Mouse (Mus musculus) Patski (cell line): ENCODE measurements around the gene Cdh12. TPM values are rescaled to one million over a fixed set of nuclear protein-coding genes. Genes with fewer than 3 reads are reported as not detected.

Experiments
- ATAC-seq: fragments of 100-300 bp; one replicate; pipeline ENCODE4 v1.8.0; 2021
- CTCF ChIA-PET: fragments of 350-600 bp; sonication (Branson Sonifier 250); formaldehyde crosslinking; loops from one replicate; lab custom pipeline; 2022; ENCODE audit warnings: inconsistent platforms; lab: Charles Lee
- POLR2A ChIA-PET: fragments of 350-600 bp; sonication (Branson Sonifier 250); formaldehyde crosslinking; loops from one replicate; lab custom pipeline; 2022; ENCODE audit warnings: antibody characterized with exemption, inconsistent platforms; lab: Charles Lee
- DNase-seq: peaks from one replicate; pipeline ENCODE4 v3.0.0-alpha.2; 2011; ENCODE audit warnings: low read depth, low spot score
- H3K27me3 ChIP-seq: fragments of 371-371 bp; one replicate; pipeline ENCODE4 v1.5.1; 2021
- CTCF ChIP-seq: fragments of 100-300 bp; IDR thresholded peaks from one replicate; pipeline ENCODE4 v1.5.1; 2021
- in situ Hi-C: fragments of 300-500 bp; cut with MboI; formaldehyde crosslinking; loops from 3 replicates; pipeline ENCODE4 v1.11.1; 2018; ENCODE audit warnings: low pct_unique_long_range_greater_than_20kb, mixed read lengths
- polyA plus RNA-seq: library from polyadenylated mRNA; unstranded; gene quantifications from one replicate; pipeline ENCODE4 v1.2.3, GENCODE M21; 2021

The Cdh12 gene
- polyA plus RNA-seq, 1 experiment from 2014 or later: not detected

GRCm38 (mm10) chr15:20696229-20696628 is 247.2 kb downstream of the Cdh12 start:
- in situ Hi-C loops: no loop called here
- CTCF ChIA-PET: no interaction called here
- no peaks in the 10 kb centered on the region for H3K27me3 ChIP-seq
- no peak for ATAC-seq
- TF ChIP-seq CTCF: no peak
- POLR2A ChIA-PET: no interaction called here
- DNase-seq: no peak

GRCm38 (mm10) chr15:20711859-20712258 is 262.8 kb downstream of the Cdh12 start:
- CTCF ChIA-PET: no interaction called here
- in situ Hi-C loops: no loop called here
- TF ChIP-seq CTCF: no peak
- DNase-seq (no peak), ATAC-seq (no peak)
- POLR2A ChIA-PET: no interaction called here
- no peaks in the 10 kb centered on the region for H3K27me3 ChIP-seq

- POLR2A ChIA-PET: no interaction called here
- ATAC-seq (no peak), DNase-seq (no peak)
- H3K27me3 ChIP-seq: no peaks in the 10 kb centered on the region
- TF ChIP-seq CTCF: no peak
- in situ Hi-C loops: no loop called here
- CTCF ChIA-PET: interaction anchor here (0.7 kb wide), 1 partner anchor 289 kb away, joined by 3 read pairs; no protein-coding TSS in a partner anchor
Measured at GRCm38 (mm10) chr15:20772289-20772688, 323.2 kb downstream of the Cdh12 start.

- ATAC-seq (no peak), DNase-seq (no peak)
- TF ChIP-seq CTCF: no peak
- POLR2A ChIA-PET: no interaction called here
- in situ Hi-C loops: no loop called here
- no peaks in the 10 kb centered on the region for H3K27me3 ChIP-seq
- CTCF ChIA-PET: no interaction called here
Measured at GRCm38 (mm10) chr15:20773423-20773822, 324.4 kb downstream of the Cdh12 start.

- H3K27me3 ChIP-seq: no peaks in the 10 kb centered on the region
- ChIA-PET POLR2A (no interaction called here), CTCF (no interaction called here)
- ATAC-seq: no peak
- DNase-seq: no peak
- in situ Hi-C loops: no loop called here
- no peak for TF ChIP-seq CTCF
Measured at GRCm38 (mm10) chr15:20796999-20797398, 347.9 kb downstream of the Cdh12 start.

- ATAC-seq (no peak), DNase-seq (no peak)
- ChIA-PET POLR2A (no interaction called here), CTCF (no interaction called here)
- in situ Hi-C loops: no loop called here
- no peak for TF ChIP-seq CTCF
- no peaks in the 10 kb centered on the region for H3K27me3 ChIP-seq
Measured at GRCm38 (mm10) chr15:20798541-20798940, 349.5 kb downstream of the Cdh12 start.

GRCm38 (mm10) chr15:20835887-20836286 is 386.8 kb downstream of the Cdh12 start:
- in situ Hi-C loops: no loop called here
- TF ChIP-seq CTCF: no peak
- ATAC-seq: no peak
- no peaks in the 10 kb centered on the region for H3K27me3 ChIP-seq
- ChIA-PET CTCF (no interaction called here), POLR2A (no interaction called here)
- DNase-seq: no peak

- no peaks in the 10 kb centered on the region for H3K27me3 ChIP-seq
- ChIA-PET POLR2A (no interaction called here), CTCF (no interaction called here)
- ATAC-seq: no peak
- no peak for DNase-seq
- TF ChIP-seq CTCF: no peak
- in situ Hi-C loops: no loop called here
Measured at GRCm38 (mm10) chr15:20836991-20837390, 387.9 kb downstream of the Cdh12 start.

- TF ChIP-seq CTCF: no peak
- no peaks in the 10 kb centered on the region for H3K27me3 ChIP-seq
- CTCF ChIA-PET: interaction anchor here (1.1 kb wide), 1 partner anchor 10 kb away, joined by 3 read pairs; no protein-coding TSS in a partner anchor
- POLR2A ChIA-PET: no interaction called here
- ATAC-seq (no peak), DNase-seq (no peak)
- in situ Hi-C loops: no loop called here
Measured at GRCm38 (mm10) chr15:20841479-20841878, 392.4 kb downstream of the Cdh12 start.

GRCm38 (mm10) chr15:20863076-20863475 is 414.0 kb downstream of the Cdh12 start:
- no peak for ATAC-seq
- in situ Hi-C loops: no loop called here
- TF ChIP-seq CTCF: no peak
- POLR2A ChIA-PET: no interaction called here
- H3K27me3 ChIP-seq: no peaks in the 10 kb centered on the region
- CTCF ChIA-PET: no interaction called here
- DNase-seq: no peak

- in situ Hi-C loops: no loop called here
- ChIA-PET POLR2A (no interaction called here), CTCF (no interaction called here)
- peaks cover 6% of the 10 kb centered on the region for H3K27me3 ChIP-seq
- TF ChIP-seq CTCF: no peak
- DNase-seq (no peak), ATAC-seq (no peak)
Measured at GRCm38 (mm10) chr15:20872518-20872917, 423.5 kb downstream of the Cdh12 start.

- H3K27me3 ChIP-seq: peaks cover 6% of the 10 kb centered on the region
- TF ChIP-seq CTCF: no peak
- DNase-seq: no peak
- in situ Hi-C loops: no loop called here
- ChIA-PET CTCF (no interaction called here), POLR2A (no interaction called here)
- no peak for ATAC-seq
Measured at GRCm38 (mm10) chr15:20876993-20877392, 427.9 kb downstream of the Cdh12 start.
